Mouse (Mus musculus): ENCODE results near the gene Nudt19. TPM values are rescaled to one million over a fixed set of nuclear protein-coding genes. Genes with fewer than 3 reads are reported as not detected.
A peak's percentile ranks its signal among the peaks of the same experiment; 100 is the strongest.

The Nudt19 gene
- polyA plus RNA-seq, 1 experiment: 43.0 TPM

- TF ChIP-seq POLR2A (IDR thresholded peaks at IDR 0.05; ENCODE audit: insufficient read depth, low read length): no peak
- no peak for TF ChIP-seq CTCF (IDR thresholded peaks at IDR 0.05; ENCODE audit: low read depth, low read length)
- no peak for TF ChIP-seq EP300 (IDR thresholded peaks at IDR 0.05; ENCODE audit: insufficient read depth, low read depth, low read length)
- Histone ChIP-seq H3K9me3 (replicated peaks; ENCODE audit: control insufficient read depth, insufficient read depth, low read length, poor library complexity, severe bottlenecking) (no peaks in the 10 kb centered on the region), H3K27me3 (ENCODE audit: control insufficient read depth, insufficient read depth, low read length, poor library complexity, severe bottlenecking) (no peaks in the 10 kb centered on the region), H3K4me1 (ENCODE audit: control insufficient read depth, insufficient read depth, low read length) (peaks cover 5% of the 10 kb centered on the region), H3K9ac (ENCODE audit: low read depth, poor library complexity, severe bottlenecking) (no peak overlapping the region), H3K27ac (ENCODE audit: insufficient read depth, low read length) (no peak overlapping the region), H3K4me3 (ENCODE audit: low read depth, low read length) (no peak overlapping the region), H3K36me3 (ENCODE audit: control insufficient read depth, insufficient read depth, low read length, poor library complexity, severe bottlenecking) (no peaks in the 10 kb centered on the region)
These were observed 7.0 kb upstream of the Nudt19 start for GRCm38 (mm10) chr7:35563071-35563470.

- peaks cover 5% of the 10 kb centered on the region for H3K4me1 ChIP-seq (ENCODE audit: control insufficient read depth, insufficient read depth, low read length)
- no peaks in the 10 kb centered on the region for H3K9me3 ChIP-seq (replicated peaks; ENCODE audit: control insufficient read depth, insufficient read depth, low read length, poor library complexity, severe bottlenecking)
- H3K4me3 ChIP-seq (ENCODE audit: low read depth, low read length): no peak overlapping the region
- H3K9ac ChIP-seq (ENCODE audit: low read depth, poor library complexity, severe bottlenecking): no peak overlapping the region
- H3K36me3 ChIP-seq (ENCODE audit: control insufficient read depth, insufficient read depth, low read length, poor library complexity, severe bottlenecking): no peaks in the 10 kb centered on the region
- H3K27ac ChIP-seq (ENCODE audit: insufficient read depth, low read length): no peak overlapping the region
- no peaks in the 10 kb centered on the region for H3K27me3 ChIP-seq (ENCODE audit: control insufficient read depth, insufficient read depth, low read length, poor library complexity, severe bottlenecking)
- TF ChIP-seq CTCF (IDR thresholded peaks at IDR 0.05; ENCODE audit: low read depth, low read length) (no peak), POLR2A (IDR thresholded peaks at IDR 0.05; ENCODE audit: insufficient read depth, low read length) (no peak), EP300 (IDR thresholded peaks at IDR 0.05; ENCODE audit: insufficient read depth, low read depth, low read length) (no peak)
These were observed 3.7 kb upstream of the Nudt19 start for GRCm38 (mm10) chr7:35559838-35560237.

- no peaks in the 10 kb centered on the region for H3K27me3 ChIP-seq (ENCODE audit: control insufficient read depth, insufficient read depth, low read length, poor library complexity, severe bottlenecking)
- H3K9me3 ChIP-seq (replicated peaks; ENCODE audit: control insufficient read depth, insufficient read depth, low read length, poor library complexity, severe bottlenecking): no peaks in the 10 kb centered on the region
- H3K9ac ChIP-seq (ENCODE audit: low read depth, poor library complexity, severe bottlenecking): no peak overlapping the region
- H3K27ac ChIP-seq (ENCODE audit: insufficient read depth, low read length): no peak overlapping the region
- no peak overlapping the region for H3K4me3 ChIP-seq (ENCODE audit: low read depth, low read length)
- no peak for TF ChIP-seq EP300 (IDR thresholded peaks at IDR 0.05; ENCODE audit: insufficient read depth, low read depth, low read length)
- no peak for TF ChIP-seq CTCF (IDR thresholded peaks at IDR 0.05; ENCODE audit: low read depth, low read length)
- no peak for TF ChIP-seq POLR2A (IDR thresholded peaks at IDR 0.05; ENCODE audit: insufficient read depth, low read length)
- no peaks in the 10 kb centered on the region for H3K36me3 ChIP-seq (ENCODE audit: control insufficient read depth, insufficient read depth, low read length, poor library complexity, severe bottlenecking)
- peaks cover 5% of the 10 kb centered on the region for H3K4me1 ChIP-seq (ENCODE audit: control insufficient read depth, insufficient read depth, low read length)
These were observed 2.6 kb upstream of the Nudt19 start for GRCm38 (mm10) chr7:35558681-35559080.

GRCm38 (mm10) chr7:35557577-35557976 lies 1.5 kb upstream of the Nudt19 start:
- Histone ChIP-seq H3K27ac (ENCODE audit: insufficient read depth, low read length) (no peak overlapping the region), H3K27me3 (ENCODE audit: control insufficient read depth, insufficient read depth, low read length, poor library complexity, severe bottlenecking) (no peaks in the 10 kb centered on the region), H3K9me3 (replicated peaks; ENCODE audit: control insufficient read depth, insufficient read depth, low read length, poor library complexity, severe bottlenecking) (no peaks in the 10 kb centered on the region), H3K36me3 (ENCODE audit: control insufficient read depth, insufficient read depth, low read length, poor library complexity, severe bottlenecking) (no peaks in the 10 kb centered on the region), H3K4me3 (ENCODE audit: low read depth, low read length) (no peak overlapping the region), H3K4me1 (ENCODE audit: control insufficient read depth, insufficient read depth, low read length) (peaks cover 3% of the 10 kb centered on the region), H3K9ac (ENCODE audit: low read depth, poor library complexity, severe bottlenecking) (no peak overlapping the region)
- TF ChIP-seq CTCF (IDR thresholded peaks at IDR 0.05; ENCODE audit: low read depth, low read length) (no peak), POLR2A (IDR thresholded peaks at IDR 0.05; ENCODE audit: insufficient read depth, low read length) (no peak), EP300 (IDR thresholded peaks at IDR 0.05; ENCODE audit: insufficient read depth, low read depth, low read length) (no peak)

GRCm38 (mm10) chr7:35556905-35557304 lies 801 bp upstream of the Nudt19 start:
- no peaks in the 10 kb centered on the region for H3K9me3 ChIP-seq (replicated peaks; ENCODE audit: control insufficient read depth, insufficient read depth, low read length, poor library complexity, severe bottlenecking)
- H3K36me3 ChIP-seq (ENCODE audit: control insufficient read depth, insufficient read depth, low read length, poor library complexity, severe bottlenecking): no peaks in the 10 kb centered on the region
- TF ChIP-seq CTCF (IDR thresholded peaks at IDR 0.05; ENCODE audit: low read depth, low read length) (no peak), POLR2A (IDR thresholded peaks at IDR 0.05; ENCODE audit: insufficient read depth, low read length) (no peak), EP300 (IDR thresholded peaks at IDR 0.05; ENCODE audit: insufficient read depth, low read depth, low read length) (no peak)
- H3K4me3 ChIP-seq (ENCODE audit: low read depth, low read length): no peak overlapping the region
- H3K9ac ChIP-seq (ENCODE audit: low read depth, poor library complexity, severe bottlenecking): no peak overlapping the region
- H3K4me1 ChIP-seq (ENCODE audit: control insufficient read depth, insufficient read depth, low read length): no peaks in the 10 kb centered on the region
- no peaks in the 10 kb centered on the region for H3K27me3 ChIP-seq (ENCODE audit: control insufficient read depth, insufficient read depth, low read length, poor library complexity, severe bottlenecking)
- no peak overlapping the region for H3K27ac ChIP-seq (ENCODE audit: insufficient read depth, low read length)

- Histone ChIP-seq H3K36me3 (ENCODE audit: control insufficient read depth, insufficient read depth, low read length, poor library complexity, severe bottlenecking) (no peaks in the 10 kb centered on the region; the same call in 1 of the 2 replicates), H3K4me1 (ENCODE audit: control insufficient read depth, insufficient read depth, low read length) (no peaks in the 10 kb centered on the region), H3K27me3 (ENCODE audit: control insufficient read depth, insufficient read depth, low read length, poor library complexity, severe bottlenecking) (no peaks in the 10 kb centered on the region), H3K9ac (ENCODE audit: low read depth, poor library complexity, severe bottlenecking) (peak overlapping the region; percentile 76), H3K27ac (ENCODE audit: insufficient read depth, low read length) (peak overlapping the region; percentile 31), H3K9me3 (replicated peaks; ENCODE audit: control insufficient read depth, insufficient read depth, low read length, poor library complexity, severe bottlenecking) (no peaks in the 10 kb centered on the region), H3K4me3 (ENCODE audit: low read depth, low read length) (peak overlapping the region; percentile 82)
- 0 out of 2 replicates have a peak, but pooled peaks have one; percentile 7 for TF ChIP-seq EP300 (IDR thresholded peaks at IDR 0.05; ENCODE audit: insufficient read depth, low read depth, low read length)
- TF ChIP-seq POLR2A (IDR thresholded peaks at IDR 0.05; ENCODE audit: insufficient read depth, low read length): no peak
- no peak for TF ChIP-seq CTCF (IDR thresholded peaks at IDR 0.05; ENCODE audit: low read depth, low read length)
These were observed 590 bp downstream of the Nudt19 start for GRCm38 (mm10) chr7:35555224-35556204.

Measured in ES-Bruce4 (cell line).